Mouse (Mus musculus) hindbrain, postnatal 0 days (tissue): ENCODE measurements at regions not wholly inside any gene's neighbourhood (a gene's known extent, or its start where the extent isn't known, plus 50 kb on each side); places are given as distances from the start of the nearest gene placed in this dataset.

ENCODE experiments used
- ATAC-seq: fragments of 200-750 bp; cut with Nextera tagmentation; 2 replicates; pipeline ENCODE4 v1.8.0; 2017; ENCODE audit warnings: mild to moderate bottlenecking, moderate TSS enrichment, moderate library complexity
- DNase-seq: peaks from one replicate; pipeline ENCODE4 v3.0.0-alpha.2; 2015; ENCODE audit warnings: low spot score
- H3K27ac ChIP-seq: fragments of 300-500 bp; sonication (generic); 2 replicates; pipeline ENCODE4 v1.5.1; 2014; ENCODE audit warnings: mild to moderate bottlenecking
- H3K27me3 ChIP-seq: fragments of 300-500 bp; sonication (generic); 2 replicates; pipeline ENCODE4 v1.6.1; 2014; ENCODE audit warnings: low read length, mixed read lengths; ENCODE audit not compliant: insufficient read depth
- H3K36me3 ChIP-seq: fragments of 300-500 bp; sonication (generic); 2 replicates; pipeline ENCODE4 v1.6.1; 2014; ENCODE audit warnings: low read length, mixed read lengths; ENCODE audit not compliant: insufficient read depth
- H3K4me1 ChIP-seq: fragments of 300-500 bp; sonication (generic); 2 replicates; pipeline ENCODE4 v1.6.1; 2014; ENCODE audit warnings: antibody characterized with exemption, low read length, mixed read lengths; ENCODE audit not compliant: insufficient read depth
- H3K4me2 ChIP-seq: fragments of 300-500 bp; sonication (generic); 2 replicates; pipeline ENCODE4 v1.6.1; 2014; ENCODE audit warnings: low read depth, mild to moderate bottlenecking, low read length, moderate library complexity, mixed read lengths
- H3K4me3 ChIP-seq: fragments of 300-500 bp; sonication (generic); 2 replicates; pipeline ENCODE4 v1.5.1; 2014; ENCODE audit warnings: low read length
- H3K9ac ChIP-seq: fragments of 300-500 bp; sonication (generic); replicated peaks from 2 replicates; pipeline ENCODE4 v1.6.1; 2014; ENCODE audit warnings: mild to moderate bottlenecking, low read length, moderate library complexity, mixed read lengths
- H3K9me3 ChIP-seq: fragments of 300-500 bp; sonication (generic); 2 replicates; pipeline ENCODE4 v1.6.1; 2016; ENCODE audit warnings: low read length, mixed read lengths
- CTCF ChIP-seq: IDR thresholded peaks from 2 replicates; pipeline ENCODE4 v1.5.1; 2016; ENCODE audit warnings: antibody characterized with exemption, control low read depth, low read depth
- WGBS: fragments of 180-500 bp; shearing (Covaris S2); extraction: QIAGEN DNeasy Blood & Tissue Kit; methylation state at CpG from one replicate; pipeline ENCODE4 v1.1.7; 2014; 5-methylcytosine and 5-hydroxymethylcytosine counted together

DNA sequence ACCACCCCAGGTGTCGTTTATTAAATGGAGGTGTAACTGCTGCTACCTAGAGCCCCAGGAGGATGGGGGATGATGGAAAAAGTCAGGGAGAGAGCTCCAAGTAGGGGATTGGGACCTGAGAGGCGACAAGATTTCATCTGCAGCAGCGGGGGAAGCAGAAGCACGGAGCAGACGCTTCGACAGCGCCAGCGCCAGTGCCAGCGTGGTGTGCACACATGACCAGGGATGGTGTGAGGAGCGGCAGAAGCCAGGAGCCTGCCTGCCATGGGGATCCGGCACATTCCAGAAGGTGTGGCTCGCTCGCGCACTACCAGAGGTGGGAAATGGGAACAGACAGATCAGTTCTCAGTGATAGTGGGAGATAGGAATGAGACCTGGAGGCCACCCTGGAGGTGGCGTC lies 55.1 kb upstream of the Igsf21 start:
- Histone ChIP-seq H3K9ac (no peak overlapping the region), H3K4me3 (no peak overlapping the region), H3K27ac (no peak overlapping the region), H3K4me1 (peaks cover 7% of the 10 kb centered on the region; the same call in 1 of the 2 replicates), H3K9me3 (no peaks in the 10 kb centered on the region), H3K36me3 (no peaks in the 10 kb centered on the region), H3K27me3 (no peaks in the 10 kb centered on the region), H3K4me2 (no peak overlapping the region)
- 71% methylated on average over 15 of the region's 15 CpGs for WGBS
- no peak for ATAC-seq
- no peak for DNase-seq
- no peak for TF ChIP-seq CTCF

DNA sequence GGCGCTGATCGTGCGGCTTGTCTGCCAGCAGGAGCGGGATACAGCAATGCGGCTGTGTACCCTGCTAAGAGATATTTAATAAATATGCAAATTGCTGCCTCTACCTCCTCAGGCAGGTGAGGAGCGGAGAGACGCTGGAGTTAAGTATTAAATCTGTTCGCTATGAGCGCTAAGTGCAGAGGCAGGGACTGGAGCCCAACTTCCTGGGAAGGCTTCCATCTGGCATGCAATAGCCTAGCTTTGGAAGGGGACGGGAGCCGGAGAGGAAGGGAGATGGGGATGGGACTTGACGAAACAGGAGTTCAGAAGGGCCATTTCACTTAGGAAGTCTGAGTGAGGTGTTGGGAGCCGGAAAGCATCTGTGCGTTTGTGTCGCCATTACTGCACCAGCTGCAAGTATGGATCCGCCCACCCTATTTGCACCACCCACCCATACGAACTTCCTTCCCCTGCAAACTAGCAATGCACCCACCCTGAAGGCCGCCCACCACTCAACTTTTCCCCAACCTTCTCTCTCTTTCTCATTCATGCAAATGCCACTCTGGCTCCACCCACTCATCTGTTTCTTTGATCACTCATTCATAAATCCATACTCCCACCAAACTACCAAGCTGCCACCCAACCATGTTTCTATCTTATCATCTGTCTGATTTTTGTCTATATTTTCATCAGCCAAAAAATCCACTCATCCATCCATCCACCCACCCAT lies 51.5 kb upstream of the Igsf21 start:
- no peak overlapping the region for H3K27ac ChIP-seq
- no peak overlapping the region for H3K4me3 ChIP-seq
- no peaks in the 10 kb centered on the region for H3K27me3 ChIP-seq
- ATAC-seq (peak; percentile 24; the same call in 1 of the 2 replicates), DNase-seq (peak; percentile 45)
- peak overlapping the region; percentile 25; the same call in 1 of the 2 replicates for H3K4me2 ChIP-seq
- no peak for TF ChIP-seq CTCF
- no peak overlapping the region for H3K9ac ChIP-seq
- H3K4me1 ChIP-seq = peaks cover 7% of the 10 kb centered on the region; the same call in 1 of the 2 replicates
- no peaks in the 10 kb centered on the region for H3K36me3 ChIP-seq
- H3K9me3 ChIP-seq = no peaks in the 10 kb centered on the region
- 58% methylated on average over 18 of the region's 18 CpGs for WGBS
